Mouse (Mus musculus) adrenal gland, adult (tissue): ENCODE results near the gene Fam98c.
"Not testable (repeated sequence)": the region's sequence is repeated elsewhere in the genome, so short reads cannot be mapped to it uniquely, and the experiment has no call there.

Source experiments
- DNase-seq, 2 experiments: peaks; one replicate each; pipeline ENCODE4 v3.0.0; 2022 to 2023; ENCODE audit warnings: low spot score in 1 of 2; ENCODE audit not compliant: inconsistent age in 2 of 2

Gene Fam98c

DNA sequence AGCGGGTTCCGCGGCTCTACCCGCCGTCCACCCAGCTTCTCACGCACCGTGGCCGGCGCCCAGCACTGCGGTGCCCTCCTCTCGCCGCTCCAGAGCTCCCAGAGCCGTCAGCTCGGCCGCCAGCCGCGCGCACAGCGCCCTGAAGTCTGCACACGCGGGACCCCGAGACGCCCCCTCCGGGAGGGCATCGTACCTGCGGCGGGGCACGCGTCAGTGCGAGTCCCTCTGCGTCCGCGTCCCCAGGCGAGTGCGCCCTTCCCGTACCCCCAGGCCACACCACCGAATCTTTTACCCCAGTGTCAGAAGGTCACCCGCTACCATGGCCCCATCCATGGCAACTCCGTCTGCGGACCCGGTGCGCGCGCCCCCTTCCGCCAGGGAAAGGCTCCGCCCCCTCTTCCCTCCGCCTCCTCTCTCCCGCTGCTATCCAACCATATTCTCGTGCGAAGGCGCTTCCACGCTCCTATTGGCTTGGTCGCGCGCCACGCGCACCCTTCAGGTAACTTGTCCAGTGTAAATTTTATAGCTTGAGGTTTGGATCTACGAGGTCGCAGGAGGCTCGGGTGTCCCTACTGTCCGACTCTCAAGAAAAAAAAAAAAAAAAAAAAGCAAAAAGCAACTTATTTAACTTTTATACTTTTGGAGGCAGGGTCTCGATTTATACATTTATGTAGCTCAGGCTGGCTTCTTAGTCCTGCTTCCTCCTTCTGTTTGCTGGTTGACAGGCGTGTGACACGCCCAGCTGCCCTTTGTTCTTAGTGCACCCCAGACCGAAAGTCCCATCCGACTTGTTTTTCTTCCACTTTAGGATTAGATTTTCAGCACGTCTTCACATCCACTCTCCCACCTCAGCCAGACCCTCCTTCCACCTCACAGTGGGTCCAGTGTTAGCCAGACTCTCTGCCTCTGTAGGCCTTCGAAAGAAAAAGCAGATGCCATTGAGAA lies at the start of gene Fam98c:
Gene Fam98c (minus strand): TSS at position 397 of the 945 bp plus-strand sequence.
- peak; percentile 88 to 94 for DNase-seq

DNA sequence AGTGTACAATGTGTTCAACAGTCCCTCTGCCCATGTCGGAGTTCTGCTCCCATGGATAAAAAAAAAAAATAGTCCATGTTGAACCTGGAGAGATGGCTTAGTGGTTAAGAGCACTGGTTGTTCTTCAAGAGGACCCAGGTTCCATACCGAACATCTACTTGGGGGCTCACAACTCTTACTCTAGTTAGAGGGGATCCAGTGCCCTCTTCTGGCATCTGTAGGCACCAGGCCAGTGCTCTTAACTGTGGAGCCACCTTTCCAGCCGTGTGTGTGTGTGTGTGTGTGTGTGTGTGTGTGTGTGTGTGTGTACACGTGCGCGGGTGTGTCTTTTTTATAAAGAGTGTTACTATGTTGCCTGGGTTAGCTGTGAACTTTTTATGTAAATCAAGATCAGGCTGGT lies 46.5 kb upstream of the Fam98c start:
- DNase-seq: no peak

- not testable (repeated sequence) for DNase-seq
Measured at GRCm38 (mm10) chr7:29194230-29194629, 38.2 kb upstream of the Fam98c start.

DNA sequence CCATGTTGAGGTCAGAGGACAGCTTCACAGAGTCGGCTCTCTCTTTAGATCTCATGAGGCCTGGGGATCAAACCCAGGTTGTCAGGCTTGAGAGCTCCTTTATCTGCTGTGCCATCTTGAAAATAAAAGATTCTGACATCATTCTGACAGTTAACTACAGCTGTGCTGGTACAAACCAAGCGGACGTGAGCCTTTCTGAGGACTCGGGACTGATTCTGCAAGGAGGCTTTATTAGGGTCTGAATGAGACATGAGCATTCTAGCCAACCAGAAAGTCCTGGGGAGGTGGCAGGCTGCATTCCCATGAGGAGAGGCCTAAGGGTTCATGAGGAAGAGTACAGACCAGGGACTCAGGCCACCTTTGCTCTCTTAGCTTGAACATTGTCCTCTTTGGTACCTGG lies 25.3 kb upstream of the Fam98c start:
- DNase-seq: not testable (repeated sequence)

- no peak for DNase-seq
Measured at GRCm38 (mm10) chr7:29180854-29181236, 24.8 kb upstream of the Fam98c start.

DNA sequence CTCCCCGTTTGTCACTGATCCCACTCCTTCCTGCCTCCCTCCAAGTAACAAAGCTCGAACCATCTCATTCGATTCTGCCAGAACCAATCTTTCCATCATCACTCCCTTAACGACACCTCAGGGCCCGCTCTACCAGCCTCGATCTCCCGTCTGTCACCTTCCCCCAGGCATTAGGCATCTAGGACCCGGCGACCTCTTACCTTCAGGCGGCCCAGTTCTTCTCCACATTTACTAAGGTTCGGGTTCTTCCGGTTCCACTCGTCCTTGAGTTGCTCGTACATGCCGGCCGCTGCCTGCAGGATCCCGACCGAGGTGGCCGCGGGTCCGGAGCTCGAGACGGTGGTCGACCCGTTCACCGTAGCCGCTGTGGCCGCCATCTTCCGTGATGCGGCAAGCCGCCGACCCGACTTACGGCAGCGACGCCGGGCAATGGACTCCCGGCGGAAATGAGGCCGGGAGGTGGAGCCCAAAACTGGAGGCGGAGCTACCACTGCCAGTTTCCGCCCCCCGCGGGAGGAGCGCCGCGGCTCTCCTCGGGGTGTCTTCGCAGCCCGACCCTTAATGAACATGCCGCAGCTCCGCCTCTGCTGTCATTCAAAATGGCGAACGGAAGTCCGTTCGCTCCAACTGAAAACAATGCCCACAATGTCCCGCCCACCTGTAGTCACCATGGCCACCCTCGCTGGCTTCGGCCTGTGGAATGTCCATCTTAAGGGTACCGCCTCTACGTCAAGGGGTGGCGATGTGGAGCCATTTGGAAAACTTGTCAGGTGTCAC lies 24.2 kb upstream of the Fam98c start, which contains the start of gene Psmd8:
Gene Psmd8 (minus strand): TSS at position 625 of the 777 bp plus-strand sequence.
- peak; percentile 98 for DNase-seq

DNA sequence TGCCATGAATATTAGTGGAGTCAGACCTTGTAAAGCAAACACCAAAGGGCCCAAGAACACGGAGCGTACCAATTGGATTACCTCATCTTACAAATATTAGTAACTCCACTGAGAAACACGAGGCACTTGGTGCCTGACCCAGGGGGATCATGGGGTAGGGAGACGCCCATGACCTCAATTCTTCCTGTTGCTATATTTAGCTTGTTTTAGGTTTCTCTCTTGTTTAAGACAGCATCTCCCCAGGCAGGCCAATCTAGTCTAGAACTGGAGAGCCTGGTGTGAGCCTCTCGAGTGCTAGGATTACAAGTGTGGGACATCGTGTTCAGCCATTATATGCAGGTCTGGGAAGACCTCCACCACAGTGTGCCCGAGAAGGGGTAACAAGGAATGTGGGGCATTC lies 23.3 kb upstream of the Fam98c start:
- DNase-seq: no peak

DNA sequence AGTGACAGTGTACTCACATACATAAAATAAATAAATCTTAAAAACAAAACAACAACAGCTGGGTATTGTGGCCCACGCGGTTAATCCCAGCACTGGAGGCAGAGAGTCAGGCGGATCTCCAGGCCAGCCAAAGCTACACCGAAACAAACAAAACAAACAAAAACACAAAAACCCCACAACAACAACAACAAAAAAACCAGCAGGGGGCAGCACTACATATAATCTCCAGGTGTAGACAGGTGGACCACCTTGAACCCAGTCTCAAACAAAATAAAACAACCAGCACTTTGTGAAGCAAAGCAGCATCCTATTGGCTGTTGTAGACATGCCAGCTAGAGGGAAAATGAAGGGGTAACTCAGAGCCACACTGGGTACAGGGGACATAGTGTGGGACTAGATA lies 22.1 kb upstream of the Fam98c start:
- DNase-seq: peak in 1 of 2 experiments; percentile 49

DNA sequence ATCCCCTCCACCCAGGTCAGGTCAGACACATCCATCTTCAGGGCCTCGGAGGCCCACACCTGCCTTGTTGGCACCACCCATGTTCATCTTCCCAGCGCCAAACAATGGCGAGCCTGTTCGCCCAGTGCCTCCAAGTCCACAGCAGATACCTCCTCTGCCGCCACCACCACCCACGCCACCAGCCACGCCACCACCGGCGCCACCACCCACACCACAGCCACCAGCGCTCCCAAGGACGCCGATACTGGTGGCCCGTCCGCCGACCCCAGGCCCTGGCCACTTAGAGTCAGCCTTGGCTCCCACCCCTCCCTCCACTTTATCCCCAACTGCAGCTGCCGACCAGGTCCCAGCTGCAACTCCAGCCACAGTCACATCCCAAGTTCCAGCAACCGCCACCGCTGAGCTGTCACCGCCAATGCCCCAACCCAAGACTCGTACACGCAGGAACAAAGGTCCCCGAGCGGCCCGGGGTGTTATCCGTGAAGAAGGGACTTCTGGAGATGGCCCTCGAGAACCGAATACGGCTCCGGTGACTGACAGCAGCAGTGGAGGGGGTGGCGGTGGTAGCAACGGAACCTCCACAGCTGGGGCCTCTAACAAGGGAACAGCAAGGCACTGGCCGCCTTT lies 16.5 kb upstream of the Fam98c start:
- DNase-seq: peak in 1 of 2 experiments; percentile 21

GRCm38 (mm10) chr7:29171562-29172097 lies 15.6 kb upstream of the Fam98c start:
- DNase-seq: peak; percentile 32 to 51

DNA sequence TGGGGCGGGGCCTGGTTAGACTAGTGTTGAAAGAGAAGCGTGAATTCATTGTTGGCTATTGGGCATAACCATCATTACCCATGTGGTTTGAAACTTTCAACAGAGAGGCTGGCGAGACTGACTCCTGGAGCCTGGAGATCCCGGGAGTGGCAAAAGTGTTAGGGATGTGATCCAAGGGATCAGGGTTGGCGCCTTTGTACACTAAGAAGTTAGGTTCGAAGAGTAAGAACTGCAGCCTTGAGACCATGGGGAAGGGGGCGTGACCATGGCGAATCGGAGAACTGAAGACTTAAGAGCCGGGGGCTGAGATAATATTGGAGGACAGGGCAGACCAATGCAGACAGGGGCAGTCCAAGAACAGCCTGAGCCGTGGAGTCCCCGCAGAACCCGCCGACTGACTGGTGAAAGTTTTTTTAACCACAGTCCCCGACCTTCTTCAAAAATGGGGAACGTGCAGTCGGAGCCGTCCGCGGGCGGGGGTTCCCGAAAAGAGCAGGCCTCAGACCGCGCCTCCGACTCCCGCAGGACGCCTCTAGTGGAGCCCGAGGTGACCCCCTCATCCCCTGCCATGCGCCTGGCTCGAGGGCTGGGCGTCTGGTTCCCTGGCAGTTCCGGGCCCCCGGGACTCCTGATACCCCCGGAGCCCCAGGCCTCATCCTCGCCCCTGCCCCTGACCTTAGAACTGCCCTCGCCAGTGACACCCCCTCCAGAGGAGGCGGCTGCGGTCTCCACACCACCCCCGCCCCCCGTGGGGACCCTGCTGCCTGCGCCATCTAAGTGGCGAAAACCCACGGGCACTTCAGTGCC lies 14.9 kb upstream of the Fam98c start:
- DNase-seq: peak in 1 of 2 experiments; percentile 42

GRCm38 (mm10) chr7:29170066-29170754 lies 14.2 kb upstream of the Fam98c start, which contains the start of the genes Ggn and Spred3:
TSS of gene Ggn (plus strand) at chr7:29170210.
TSS of gene Spred3 (minus strand) at chr7:29170411.
- peak; percentile 85 to 96 for DNase-seq

DNA sequence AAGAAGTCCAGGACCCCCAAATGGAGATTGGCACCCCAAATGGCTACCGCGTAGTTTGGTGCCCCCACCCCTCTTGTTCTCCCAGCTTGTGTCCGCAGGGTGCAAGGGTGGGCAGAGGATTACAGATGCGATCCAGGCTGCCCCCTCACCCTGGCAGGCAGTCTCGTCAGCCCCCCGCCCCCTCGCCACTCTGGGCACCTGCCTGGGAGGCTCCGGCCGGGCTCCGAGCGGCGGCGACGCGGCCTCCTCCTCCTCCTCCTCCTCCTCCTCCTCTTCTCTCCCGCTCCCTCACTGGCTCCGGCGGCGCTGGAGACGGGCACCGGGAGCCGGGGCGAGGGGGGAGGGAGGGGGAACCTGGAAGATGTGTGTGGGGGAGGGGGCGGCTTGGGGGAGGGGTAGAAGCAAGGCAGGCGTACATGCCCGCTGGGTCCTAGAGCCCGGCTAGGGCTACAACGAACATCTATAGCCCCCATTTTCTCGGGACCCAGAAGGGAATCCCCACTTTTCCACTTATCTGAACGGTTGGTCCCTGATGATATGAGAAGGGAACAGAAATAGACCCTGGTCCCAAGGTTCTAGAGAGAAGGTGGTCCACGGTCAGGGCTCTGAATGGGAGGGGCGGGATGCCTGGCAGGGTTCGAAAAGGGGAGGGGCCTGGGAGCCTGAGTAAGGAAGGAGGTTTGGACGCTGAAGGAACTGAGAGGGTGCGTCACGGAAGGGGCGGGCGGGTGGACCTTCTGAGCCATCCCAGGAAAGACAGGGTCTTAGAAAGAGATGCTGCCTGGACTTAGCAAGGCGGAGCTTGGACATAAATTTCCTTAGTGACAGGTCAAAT lies 13.4 kb upstream of the Fam98c start:
- DNase-seq: peak; percentile 89 to 97

GRCm38 (mm10) chr7:29168791-29169230 lies 12.8 kb upstream of the Fam98c start:
- peak; percentile 41 to 66 for DNase-seq

DNA sequence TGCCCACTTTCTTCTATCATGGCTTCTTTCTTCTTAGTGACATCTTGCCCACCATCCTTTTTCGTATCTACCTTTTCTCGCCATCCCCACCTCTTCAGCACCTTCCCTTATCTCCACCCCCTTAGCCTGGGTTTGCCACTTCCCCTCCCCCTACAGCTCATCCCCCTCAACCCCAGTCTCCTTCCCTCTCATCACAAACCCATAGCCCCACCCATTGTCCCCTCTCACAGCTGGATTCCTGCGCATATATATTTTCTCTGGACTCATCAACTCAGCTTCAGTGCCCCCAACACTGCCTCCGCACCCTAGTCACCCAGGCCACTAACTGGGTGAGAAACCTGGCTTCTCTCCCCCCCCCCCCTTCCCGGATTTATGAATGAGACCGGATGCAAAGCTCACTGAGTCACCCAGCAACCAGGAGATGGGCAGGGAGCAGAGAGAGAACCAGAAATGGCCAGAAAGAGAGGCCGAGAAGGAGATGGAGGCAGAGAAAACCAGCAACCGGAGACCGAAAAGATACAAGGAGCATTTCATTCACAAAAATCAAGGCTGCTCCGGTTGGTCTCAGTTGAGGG lies 12.2 kb upstream of the Fam98c start:
- DNase-seq: peak in 1 of 2 experiments; percentile 50

- DNase-seq: no peak
Measured at GRCm38 (mm10) chr7:29167656-29168055, 11.6 kb upstream of the Fam98c start.

DNA sequence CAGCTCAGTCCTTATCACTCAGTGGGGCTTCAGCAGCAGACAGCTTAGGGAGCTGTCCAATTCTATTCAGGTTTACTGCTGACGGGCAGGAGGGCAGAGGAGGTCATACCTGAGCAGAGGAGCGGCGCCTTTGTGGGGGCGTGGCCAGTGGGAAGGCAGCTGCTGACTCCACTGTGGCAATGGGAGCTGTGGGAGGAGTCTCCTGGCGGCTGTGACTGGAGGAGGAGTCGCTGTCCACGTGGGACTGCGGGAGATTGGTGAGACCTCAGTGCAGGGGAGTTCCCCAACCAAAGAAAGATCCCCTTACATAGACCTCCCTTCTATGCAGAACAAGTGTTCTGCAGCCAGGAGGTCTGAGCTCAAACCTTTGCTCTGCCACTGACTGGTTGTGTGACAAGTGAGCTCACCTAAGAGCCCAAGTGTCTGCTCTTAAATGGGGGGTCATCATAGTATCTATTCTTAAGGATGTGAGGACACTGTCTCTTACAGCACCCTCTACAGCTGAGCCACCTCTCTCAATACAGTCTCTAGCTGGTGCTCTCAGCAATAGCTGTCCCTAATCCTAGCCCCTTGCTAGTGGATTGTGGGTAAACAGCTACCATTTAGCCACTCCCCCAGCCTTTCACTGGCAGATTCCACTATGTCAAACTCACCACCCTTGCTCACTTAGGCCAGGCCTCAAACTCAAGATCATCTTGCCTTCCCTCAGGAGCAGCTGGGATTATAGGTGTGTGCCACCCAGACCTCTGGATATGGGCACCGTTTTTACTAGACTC lies 6.9 kb upstream of the Fam98c start:
- DNase-seq: no peak
